Mouse (Mus musculus): ENCODE data around the gene Dut.
"Not testable (repeated sequence)": the region's sequence is repeated elsewhere in the genome, so short reads cannot be mapped to it uniquely, and the experiment has no call there.

The Dut gene

DNA sequence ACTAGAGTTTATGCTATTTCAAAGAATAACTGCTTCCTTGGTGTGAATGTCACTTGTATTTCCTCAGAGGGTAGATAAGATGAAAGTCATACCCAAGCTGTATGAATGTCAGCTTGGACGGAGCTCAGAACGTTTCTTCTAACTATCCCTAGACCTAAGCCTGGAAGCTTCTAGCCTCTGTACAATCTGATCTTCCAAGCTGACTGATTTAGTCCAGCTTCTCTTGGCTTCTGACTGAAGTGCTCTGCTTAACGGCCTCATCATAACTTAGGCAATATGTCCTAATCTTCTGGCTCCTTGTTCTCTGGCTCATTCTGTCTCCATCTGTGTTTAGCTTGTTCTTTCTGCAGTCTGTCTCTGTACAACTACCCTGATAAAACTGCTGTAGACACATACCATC lies 7.6 kb downstream of the Dut start:
- DNase-seq (ENCODE audit: low spot score): no peak

DNA sequence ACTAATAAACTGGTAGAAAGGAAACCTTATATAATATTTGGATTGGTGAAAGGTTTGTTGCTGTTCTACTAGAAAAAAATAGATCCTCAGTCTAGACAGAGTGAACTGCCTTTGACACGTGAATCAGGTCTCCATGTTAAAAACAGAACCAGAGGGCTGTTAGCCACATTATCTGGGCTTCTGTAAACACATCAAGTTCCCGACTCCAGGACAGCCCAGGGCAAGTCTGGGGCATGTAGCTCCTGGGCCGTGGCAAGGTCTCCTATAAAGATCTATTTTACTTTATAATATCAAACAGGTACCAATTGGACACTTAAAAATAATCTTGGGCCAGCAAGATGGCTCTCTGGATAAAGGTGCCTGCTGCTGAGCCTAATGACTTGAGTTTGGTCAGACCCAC lies 8.9 kb downstream of the Dut start:
- DNase-seq (ENCODE audit: low spot score): no peak

DNA sequence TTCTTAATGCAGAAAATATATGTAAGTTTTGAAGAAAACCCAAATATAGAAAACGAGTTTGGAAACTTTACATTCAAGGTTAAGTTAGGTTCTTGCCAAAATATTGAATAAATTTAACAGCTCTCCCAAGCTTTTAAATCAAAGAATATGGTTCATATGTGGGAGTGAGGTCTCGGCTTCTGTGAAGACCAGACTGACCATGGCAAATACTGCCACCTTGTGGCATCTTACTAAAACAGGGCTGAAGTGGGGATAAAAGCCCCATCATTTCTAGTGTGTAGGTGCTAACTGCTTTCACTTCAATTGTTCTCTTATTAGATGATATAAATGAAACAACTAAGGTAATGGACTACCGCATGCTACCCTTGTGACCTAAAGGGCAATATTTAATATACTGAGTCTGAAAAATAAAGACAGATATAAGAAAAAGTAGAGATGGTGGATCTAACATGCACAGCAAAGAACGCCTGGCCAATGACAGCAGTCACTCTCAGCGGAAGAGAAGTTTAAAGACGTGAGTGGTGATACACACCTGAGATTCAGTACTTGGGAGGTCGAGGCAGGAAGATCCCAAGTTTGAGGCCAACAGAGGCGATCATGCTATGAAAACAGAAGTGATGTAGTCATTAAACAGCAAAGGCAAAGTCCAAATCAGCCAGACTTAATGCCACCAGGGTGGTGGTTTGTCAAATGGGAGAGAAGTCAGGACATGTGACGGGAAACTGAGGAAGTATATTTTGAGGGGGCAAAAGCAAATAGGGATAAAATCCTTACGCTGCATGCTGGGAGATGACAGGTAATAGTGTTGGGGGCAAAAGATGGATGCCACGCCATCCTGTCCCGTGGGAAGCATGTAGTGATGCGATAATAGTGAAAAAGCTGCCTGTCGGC lies 12.5 kb downstream of the Dut start:
- DNase-seq (ENCODE audit: low spot score): no peak

DNA sequence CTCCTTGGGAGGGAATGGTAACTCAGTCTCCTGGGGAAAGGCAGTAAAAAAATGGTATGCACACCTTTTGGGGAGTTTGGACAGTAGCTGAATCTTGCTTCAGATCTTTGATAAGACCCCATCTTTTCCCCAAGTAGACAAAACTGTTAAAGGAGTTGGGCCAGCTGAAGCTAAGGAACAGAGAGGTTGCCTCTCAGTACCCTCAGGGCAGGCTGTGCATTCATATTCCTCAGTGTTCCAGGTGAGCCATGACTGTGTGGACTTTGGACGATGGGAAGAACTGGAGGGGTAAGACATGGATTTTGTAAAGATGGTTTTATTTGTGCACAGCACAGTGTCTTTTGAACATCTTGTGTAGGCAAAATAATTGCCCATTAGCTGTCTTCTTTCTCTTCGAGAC lies 13.3 kb downstream of the Dut start:
- DNase-seq (ENCODE audit: low spot score): no peak

DNA sequence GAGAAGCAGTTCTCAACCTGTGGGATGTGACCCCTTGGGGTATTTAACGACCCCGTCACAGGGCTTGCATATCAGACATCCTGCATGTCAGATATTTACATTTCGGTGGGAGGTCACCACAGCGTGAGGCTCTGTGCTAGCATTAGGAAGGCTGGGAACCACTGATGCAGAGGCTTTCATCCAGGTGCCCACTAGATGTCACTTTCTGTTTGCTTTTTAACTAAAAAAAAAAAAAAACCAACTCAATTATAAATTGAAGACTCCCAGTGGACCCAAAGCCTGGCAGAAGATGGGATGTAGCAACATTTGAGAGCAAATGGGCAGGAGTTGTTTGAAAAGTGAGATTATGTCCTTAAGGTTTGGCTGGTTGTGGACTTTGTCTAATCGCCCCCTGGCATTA lies 16.1 kb downstream of the Dut start:
- peak; percentile 24 for DNase-seq (ENCODE audit: low spot score)

DNA sequence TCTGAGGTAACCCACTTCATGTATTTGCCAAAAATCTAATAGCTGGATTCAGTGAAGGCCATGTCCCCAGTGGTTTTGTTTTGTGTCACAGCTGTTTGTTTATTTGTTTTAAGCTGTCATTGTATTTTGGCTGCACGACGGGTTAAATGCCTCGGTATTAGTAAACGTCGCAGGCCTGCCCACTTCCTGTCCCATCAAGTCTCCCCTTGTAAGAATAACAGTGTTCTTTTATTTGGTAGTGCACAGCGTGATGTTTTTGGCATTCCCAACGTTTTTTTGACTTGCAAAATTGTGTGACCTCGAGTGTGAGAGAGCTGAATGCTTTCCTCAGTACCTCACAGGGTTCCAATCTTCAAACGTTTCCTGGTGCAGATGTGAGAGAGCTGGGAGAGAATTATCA lies 16.8 kb downstream of the Dut start:
- DNase-seq (ENCODE audit: low spot score): no peak

DNA sequence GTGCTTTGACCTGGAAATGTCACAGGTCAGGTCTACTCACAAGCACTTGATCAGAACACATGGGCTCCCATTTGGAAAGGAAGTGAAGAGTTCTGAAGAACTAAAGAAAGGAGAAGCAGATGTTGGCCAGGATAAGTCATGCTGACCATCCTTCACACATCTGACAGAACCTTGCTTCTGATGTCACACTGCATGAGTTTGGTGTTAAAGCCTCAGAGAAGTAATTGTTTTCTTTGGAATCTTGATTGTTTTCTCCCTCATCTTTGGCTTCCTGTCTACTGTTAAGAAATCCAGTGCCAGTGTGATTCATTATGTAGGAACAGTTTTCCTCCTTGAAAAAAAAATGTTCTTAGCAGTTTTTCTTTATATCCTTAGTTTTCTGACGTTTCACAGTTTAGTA lies 21.9 kb downstream of the Dut start:
- DNase-seq (ENCODE audit: low spot score): no peak

DNA sequence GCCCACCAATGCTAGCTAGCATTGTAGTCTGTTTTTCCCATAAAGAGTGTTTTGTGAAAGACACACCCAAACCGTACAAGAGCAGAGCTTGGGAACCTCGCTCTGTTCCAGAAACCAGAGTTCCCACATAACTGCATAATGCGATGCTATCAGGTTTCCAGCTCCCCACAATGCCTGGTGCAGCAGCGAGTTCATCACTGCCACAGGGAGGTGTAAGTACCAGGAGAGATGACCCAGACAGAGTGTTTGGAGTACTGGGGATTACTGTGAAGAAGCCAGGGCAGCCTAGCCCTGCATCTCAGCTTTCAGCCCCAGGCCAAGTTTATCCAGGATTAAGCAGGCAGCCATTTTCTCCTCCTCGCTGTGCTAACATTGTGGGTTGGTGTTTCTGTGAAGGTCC lies 28.6 kb downstream of the Dut start:
- no peak for DNase-seq (ENCODE audit: low spot score)

DNA sequence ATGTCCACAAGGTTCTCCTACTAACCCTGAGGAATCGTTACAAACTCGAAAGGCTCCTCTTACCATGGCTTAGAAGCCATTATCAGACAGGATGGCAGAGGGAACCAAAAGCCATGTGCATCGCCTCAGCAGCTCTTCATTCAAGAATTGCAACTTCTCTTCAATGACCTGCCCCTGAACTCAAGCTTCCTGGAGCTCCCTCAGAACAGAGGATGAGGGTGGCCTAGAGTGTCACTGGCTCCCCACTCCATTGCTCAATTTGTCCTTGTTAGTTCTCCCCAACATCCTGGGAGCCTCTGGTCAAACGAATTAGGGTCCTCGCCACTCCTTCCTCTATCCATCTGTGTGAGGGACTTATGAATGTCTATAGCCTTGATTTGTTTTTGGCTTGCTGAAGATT lies 29.7 kb downstream of the Dut start:
- no peak for DNase-seq (ENCODE audit: low spot score)

DNA sequence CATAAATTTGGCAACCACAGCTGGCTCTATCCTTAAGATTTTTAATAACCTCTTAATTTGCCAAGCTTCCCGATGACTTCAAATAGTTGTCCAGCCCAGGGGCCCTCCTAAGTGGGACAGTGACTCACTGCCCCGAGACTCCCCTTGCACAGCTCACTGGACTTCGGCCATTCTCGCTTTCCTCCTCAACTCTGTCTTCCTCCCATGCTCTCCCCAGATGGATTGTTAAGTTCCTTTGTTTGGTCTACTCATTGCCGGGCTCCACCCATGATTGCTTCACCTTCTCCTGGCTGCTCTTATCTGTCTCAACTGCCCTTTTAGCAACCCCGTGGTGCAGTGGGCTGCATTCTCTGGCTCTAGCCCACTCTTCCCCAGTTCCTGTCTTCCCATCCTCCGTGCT lies 31.5 kb downstream of the Dut start:
- peak; percentile 59 for DNase-seq (ENCODE audit: low spot score)

DNA sequence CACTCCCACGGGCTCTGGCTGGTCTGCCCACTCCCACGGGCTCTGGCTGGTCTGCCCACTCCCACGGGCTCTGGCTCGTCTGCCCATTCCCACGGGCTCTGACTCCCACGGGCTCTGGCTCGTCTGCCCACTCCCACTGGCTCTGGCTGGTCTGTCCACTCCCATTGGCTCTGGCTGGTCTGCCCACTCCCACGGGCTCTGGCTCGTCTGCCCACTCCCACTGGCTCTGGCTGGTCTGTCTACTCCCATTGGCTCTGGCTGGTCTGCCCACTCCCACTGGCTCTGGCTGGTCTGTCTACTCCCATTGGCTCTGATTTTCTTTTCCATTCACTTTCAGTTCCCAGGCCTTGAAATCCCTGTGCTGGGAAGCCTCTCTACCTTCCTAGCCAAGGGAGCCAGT lies 33.0 kb downstream of the Dut start:
- DNase-seq (ENCODE audit: low spot score): not testable (repeated sequence)

DNA sequence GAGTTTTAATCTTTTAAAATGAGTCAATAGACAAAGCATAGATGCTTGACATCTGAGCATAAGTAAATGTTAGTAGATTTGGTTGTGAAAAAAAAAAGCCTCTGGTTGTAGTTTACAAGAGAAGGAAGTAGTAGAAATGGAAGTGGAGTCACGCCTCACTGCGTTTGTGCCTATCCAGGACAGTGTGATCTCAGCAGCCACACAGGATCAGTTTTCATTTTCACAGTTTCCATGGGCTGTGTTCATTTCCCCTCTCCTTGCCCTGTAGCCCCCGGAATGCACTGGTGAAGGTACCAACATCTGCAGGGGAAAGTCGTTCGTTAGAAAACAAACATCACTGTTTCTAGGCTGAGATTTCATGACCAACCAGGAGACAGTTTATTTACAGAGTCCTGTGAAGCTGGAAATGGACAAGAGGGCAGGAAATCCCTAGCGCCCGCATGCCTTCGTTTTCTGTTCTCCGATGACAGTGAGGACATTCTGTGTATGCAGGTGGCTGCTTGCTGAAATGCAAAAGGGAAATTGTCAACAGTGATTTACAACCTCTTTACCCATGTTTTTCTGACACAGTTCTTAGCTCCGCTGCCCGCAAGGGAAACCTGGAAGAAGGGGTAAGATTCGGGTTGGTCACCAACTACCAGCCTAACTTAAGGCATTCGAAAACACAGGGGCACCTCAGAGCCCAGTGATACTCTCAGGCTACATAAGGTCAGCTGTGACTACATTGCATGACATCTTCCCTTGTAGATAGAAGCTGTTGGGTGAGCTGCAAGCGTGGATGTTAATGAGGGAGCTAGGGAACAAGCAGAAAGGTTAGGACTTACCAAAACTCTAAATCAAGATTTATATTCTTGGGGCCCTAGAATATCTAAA lies 35.6 kb downstream of the Dut start:
- no peak for DNase-seq (ENCODE audit: low spot score)

DNA sequence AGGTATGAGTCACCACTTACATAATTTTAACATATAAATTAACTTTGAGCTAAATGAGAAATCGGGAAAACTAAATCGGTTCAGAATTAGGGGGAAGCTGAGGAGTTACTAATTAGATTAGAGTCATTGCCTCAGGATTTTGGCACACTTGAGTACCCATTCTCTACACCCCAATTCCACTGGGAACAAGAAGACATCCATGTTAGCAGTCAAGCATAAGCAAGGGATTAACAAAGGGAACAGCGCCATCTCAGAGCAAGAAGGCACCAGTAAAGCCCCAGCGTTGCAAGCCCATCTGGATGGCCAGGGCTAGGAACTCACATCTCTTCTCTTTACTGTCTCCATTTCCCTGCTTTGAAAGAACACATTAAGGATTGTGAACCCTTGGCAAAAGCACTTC lies 38.8 kb downstream of the Dut start:
- DNase-seq (ENCODE audit: low spot score): no peak

DNA sequence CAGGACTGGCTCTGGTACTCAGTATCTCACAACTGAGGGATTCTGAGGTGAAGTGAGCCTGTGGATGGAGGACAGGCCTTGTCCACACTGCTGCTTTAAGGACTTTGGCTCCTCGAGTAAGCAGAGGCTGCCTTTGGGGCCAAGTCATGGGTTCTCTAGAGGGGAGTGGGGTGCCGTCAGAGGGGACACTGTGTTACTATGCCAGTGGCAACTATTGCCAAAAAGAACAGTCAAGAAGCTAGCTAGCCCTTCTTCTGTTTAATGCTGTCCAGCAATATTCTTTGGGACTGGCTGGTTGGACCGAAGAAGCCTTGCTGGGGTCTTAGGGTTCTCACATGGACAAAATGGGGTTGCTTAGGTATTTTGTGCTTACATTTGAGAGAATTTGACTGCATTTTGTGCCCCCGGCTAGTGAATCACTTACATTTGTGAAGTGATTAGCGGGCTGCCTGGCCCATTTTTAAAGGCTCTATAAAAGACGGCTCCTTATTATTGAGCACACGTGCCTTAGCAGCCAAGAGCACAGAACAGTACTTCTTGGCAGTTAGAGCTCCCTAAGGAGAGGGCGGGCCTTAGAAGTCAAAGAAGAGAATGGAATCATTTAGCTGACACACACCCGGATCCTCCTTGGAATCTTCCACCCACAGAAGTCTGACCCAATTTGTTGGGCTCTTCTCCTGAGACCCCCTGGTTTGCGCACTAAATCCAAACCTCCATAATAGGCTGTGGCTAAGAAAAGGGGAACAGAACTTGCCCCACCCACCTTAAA lies 43.4 kb downstream of the Dut start:
- peak; percentile 51 for DNase-seq (ENCODE audit: low spot score)

DNA sequence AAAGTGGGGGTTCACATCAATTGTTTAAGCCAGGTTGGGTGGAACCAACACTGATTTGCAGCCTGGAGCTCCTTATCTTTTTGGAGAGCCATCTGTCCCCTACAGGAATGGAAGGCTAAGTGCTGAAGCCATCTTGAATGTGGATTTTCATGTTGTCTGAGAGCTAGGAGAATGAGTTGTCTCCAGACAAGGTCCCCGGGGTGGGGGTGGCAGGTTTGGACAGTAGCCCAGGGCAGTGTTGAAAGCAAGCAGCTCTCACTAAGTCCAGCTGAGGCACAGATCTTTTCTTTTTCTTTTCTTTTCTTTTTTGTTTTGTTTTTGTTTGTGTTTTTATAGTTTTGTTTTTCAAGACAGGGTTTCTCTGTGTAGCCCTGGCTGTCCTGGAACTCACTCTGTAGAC lies 44.1 kb downstream of the Dut start:
- DNase-seq (ENCODE audit: low spot score): no peak

DNA sequence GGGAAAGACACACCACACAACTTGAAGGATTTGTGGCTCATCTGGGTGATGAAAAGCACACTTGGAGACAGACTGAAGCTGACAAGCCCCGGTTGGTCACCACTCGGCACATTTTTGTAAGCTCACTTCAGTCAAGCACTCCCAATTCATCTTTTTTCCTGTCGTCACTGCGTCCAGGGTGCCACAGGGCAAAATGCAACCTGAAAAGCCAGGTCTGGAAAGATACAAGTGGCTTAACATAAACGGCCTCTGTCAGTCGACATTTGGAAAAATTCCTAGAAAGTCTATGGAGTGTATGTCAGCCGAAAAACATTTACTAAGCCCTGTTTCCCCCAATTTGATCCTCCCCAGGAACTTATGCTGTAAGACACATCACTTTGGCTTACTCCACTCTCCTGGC lies 45.6 kb downstream of the Dut start:
- no peak for DNase-seq (ENCODE audit: low spot score)

DNA sequence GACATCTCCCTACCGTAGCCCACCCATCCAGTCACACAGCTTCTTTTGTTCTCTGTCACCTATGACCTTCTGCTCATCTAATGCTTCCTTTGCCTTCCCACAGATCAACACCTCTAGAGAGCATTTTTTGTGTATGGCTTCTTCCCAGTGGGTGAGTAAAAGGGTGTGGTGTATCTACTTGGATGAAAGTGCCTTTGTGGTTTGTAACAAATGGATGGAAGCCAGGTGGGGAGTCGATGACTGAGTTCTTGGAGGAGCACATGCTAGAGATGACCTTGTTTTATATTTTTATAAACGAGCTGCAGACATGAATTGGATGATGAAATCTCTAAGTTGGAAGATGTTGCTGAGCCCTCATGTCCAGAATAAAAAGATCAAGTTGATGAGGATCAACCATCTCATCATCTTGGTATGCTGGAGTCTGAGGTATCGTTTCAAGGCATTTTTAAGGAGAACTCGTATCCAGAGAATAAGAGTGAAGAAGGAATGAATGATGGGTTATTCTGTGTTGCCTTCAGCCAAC lies 47.0 kb downstream of the Dut start:
- DNase-seq (ENCODE audit: low spot score): peak; percentile 43

DNA sequence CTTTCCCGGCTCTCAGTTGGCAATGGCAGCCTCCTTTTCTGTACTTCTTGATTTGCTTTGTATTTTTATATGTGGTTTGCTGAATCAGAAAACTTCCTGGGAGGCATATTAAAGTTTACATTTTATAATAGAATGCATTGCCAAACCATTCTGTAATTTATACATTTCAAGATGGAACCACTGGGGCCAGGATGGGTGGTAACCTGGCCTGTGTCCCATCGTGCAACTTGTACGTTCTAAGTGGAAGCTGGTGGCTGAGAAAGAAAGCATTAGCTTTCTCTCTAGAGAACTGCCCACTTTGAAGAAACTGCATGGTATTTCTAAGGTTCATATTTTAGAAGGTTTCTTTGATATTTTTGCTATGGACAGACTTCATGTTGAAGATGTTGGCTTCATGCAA lies 48.5 kb downstream of the Dut start:
- DNase-seq (ENCODE audit: low spot score): no peak

DNA sequence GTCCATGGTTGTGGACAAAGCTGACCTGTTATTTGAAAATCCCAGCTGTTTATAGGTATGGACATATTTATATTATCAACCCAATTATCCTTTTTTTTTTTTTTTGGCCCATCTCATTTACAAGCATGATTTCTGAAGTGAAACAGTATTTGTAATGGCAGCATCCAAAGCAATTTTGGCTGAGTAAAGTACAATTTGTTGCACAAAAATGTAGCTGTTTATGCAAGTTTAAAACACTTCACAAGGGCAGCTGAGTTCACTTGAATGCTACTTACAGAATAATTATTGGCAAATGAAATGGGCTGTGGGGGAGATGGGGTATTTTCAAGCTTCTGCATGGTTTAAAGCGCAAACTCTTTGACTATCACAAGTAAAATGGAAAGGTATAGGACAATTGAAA lies 51.9 kb downstream of the Dut start:
- DNase-seq (ENCODE audit: low spot score): no peak

DNA sequence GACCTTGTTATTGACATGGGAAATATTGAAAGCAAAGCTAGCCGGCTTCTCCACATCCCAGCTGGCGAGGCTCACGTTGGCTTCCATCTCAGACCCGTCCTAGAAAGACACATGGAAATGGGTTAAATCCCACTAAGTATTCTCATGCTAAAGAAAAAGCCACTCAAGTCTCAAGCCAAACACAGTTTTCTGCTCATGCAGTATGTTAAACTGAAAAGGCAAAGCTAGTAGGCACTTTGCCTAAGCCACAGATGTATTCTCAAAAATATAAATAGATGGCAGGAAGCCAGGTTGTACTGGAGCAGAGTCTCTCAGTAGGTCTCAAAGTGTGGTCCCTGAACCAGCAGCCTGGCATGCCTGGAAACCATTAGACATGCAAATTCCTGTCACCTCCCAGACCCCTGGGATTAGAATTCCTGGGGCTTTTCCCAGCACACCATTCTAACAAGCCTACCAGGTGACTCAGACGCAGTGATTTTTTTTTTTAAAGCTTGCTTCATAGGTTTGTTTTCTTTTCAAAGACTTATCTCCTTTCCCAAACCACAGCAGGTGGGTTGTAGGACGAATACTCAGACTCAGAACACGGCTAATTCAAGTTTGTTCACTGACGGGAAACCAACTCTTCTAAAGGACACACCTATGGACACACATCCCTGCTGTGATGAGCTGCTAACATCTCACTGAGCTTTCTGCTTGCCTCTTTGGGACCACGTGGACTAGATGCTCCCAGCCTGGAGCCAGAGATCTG lies 55.1 kb downstream of the Dut start:
- DNase-seq (ENCODE audit: low spot score): no peak

DNA sequence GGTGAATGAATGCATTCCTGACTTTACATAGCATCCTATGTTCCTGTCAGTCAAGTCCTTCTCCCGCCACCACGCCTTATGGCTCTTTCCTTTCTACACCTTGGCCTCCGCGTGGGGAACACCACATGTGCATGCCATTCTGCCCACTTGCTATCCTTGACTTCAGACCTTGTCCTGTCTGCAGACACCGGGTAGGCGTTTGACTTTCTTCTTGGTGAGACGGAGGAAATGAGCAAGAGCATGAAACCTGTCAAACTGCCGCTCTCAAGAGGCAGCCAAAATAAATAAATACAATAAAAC lies 55.6 kb downstream of the Dut start:
- DNase-seq (ENCODE audit: low spot score): no peak
